Mouse (Mus musculus) granulocyte monocyte progenitor cell, adult 5-6 weeks (primary cell): ENCODE measurements around the gene Gm13275. TPM values are rescaled to one million over a fixed set of nuclear protein-coding genes. Genes with fewer than 3 reads are reported as not detected.
A peak's percentile ranks its signal among the peaks of the same experiment; 100 is the strongest.
"Not testable (repeated sequence)": the region's sequence is repeated elsewhere in the genome, so short reads cannot be mapped to it uniquely, and the experiment has no call there.

ENCODE experiments used
- ATAC-seq: replicated peaks from 2 replicates; pipeline ENCODE4 v1.8.0; 2016; ENCODE audit warnings: mild to moderate bottlenecking, moderate TSS enrichment, inconsistent platforms; ENCODE audit not compliant: poor library complexity, severe bottlenecking
- total RNA-seq, 2 experiments: library from RNA; stranded (forward) in 1 of 2; stranded (reverse) in 1 of 2; fragments of 200-712, 200-1000 nt in 1 of 2; fragments of >200 nt in 1 of 2; fragmentation: Nextera tagmentation in 1 of 2; gene quantifications; 2 replicates each; pipeline ENCODE4 v1.2.3; 2014 to 2017

Gene Gm13275
- not detected in 2 replicates for total RNA-seq (2014; fragmentation: Nextera tagmentation)
- not detected in 2 replicates for total RNA-seq (2017)

- not testable (repeated sequence) for ATAC-seq
These were observed at the start of gene Gm13275 for GRCm38 (mm10) chr4:88793936-88794675. Gm13275 (plus strand) TSS chr4:88794487.

- no peak for ATAC-seq
These were observed 44.4 kb upstream of the Gm13275 start for GRCm38 (mm10) chr4:88749926-88750325.

- ATAC-seq: not testable (repeated sequence)
These were observed 39.4 kb upstream of the Gm13275 start, which contains the start of gene Gm13271 for GRCm38 (mm10) chr4:88754818-88755340. Gm13271 (plus strand) TSS chr4:88754868.

- not testable (repeated sequence) for ATAC-seq
These were observed 37.4 kb upstream of the Gm13275 start for GRCm38 (mm10) chr4:88756581-88757513.

DNA sequence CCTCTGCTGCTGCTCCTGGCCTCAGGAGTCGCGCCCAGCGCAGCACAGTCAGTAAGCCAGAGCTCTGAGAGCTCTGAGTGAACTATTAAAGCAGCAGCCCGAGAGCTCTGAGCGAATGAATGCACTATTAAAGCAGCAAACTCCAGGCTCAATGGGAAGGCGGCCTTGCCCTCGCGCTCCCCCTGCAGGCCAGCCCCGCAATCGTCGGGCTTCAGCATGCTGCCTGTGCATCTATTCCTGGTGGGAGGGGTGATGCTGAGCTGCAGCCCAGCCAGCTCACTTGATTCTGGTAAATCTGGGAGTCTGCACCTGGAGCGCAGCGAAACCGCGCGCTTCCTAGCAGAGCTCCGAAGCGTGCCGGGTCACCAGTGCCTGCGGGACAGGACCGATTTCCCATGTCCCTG, 36.7 kb upstream of the Gm13275 start:
- ATAC-seq: peak; percentile 100

GRCm38 (mm10) chr4:88758751-88759150, 35.5 kb upstream of the Gm13275 start:
- ATAC-seq: not testable (repeated sequence)

DNA sequence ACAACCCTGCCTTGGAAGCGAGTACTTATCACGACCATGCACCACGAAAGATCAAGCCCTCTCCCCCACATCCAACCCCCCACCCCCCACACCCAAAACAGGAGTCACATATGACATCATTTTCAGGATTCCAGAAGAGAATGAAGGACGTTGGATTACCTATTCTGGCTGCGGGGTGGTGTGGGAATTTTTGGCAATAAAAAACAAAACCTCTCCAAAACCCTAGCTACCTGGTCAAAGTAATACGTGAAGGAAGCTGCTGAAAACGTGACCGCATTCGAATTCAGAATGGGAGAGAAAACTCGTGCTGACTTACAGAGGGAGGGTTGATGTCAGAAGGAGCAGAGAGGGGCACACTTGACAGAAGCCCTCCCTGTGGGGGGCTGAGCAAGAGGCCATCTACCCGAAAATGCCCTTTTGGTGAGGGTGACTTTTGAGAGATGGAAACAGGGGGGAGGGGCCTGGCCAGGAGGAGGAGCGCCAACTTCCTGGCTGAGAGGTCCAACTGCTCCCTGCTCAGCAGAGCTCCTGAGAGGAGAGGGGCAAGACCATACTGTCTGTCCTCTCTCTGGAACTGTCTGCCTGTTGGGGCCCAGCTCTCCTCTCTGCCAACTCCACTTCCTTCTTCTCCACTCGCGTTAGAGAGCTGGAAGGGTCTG, 34.5 kb upstream of the Gm13275 start, which contains the start of gene Gm13283:
TSS of gene Gm13283 (plus strand) at position 510 of the 659 bp plus-strand sequence.
- not testable (repeated sequence) for ATAC-seq

DNA sequence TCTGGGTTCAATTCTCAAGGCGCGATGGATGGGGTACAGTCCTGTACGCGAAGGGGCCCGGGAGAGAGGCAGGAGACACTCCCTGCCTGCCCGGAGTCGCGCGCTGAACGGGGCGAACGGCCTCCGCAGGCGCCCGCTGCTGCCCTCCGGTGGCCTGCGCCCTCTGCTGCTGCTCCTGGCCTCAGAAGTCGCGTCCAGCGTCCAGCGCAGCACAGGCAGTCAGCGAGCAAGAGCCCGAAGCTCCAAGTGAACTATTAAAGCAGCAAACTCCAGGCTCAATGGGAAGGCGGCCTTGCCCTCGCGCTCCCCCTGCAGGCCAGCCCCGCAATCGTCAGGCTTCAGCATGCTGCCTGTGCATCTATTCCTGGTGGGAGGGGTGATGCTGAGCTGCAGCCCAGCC, 33.9 kb upstream of the Gm13275 start:
- not testable (repeated sequence) for ATAC-seq

DNA sequence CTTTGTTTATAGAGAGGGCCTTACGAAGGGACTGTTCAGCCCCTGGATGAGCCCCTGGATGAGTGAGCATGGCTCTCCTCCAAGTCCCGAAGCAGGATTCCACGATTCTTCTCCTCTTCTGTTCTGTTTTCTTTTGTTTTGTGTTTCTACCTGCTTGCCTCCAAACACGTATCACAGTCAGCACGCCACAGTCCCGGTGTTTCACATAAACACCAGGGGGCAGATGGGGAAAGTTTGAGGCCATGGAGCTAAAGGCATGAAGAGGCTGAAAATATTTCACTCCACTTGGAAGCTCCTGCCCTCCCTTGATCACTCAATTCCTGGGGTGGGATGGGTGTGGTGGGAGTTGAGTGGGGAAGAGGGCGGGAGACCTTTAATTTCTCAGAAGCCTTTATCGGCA, 32.5 kb upstream of the Gm13275 start:
- not testable (repeated sequence) for ATAC-seq

- ATAC-seq: not testable (repeated sequence)
These were observed 31.9 kb upstream of the Gm13275 start for GRCm38 (mm10) chr4:88762341-88762740.

GRCm38 (mm10) chr4:88763384-88764018, 30.8 kb upstream of the Gm13275 start:
- peak; percentile 82 for ATAC-seq

- not testable (repeated sequence) for ATAC-seq
These were observed 20.8 kb upstream of the Gm13275 start, which contains the start of gene Gm13290 for GRCm38 (mm10) chr4:88773534-88773933. Gm13290 (plus strand) TSS chr4:88773834.

DNA sequence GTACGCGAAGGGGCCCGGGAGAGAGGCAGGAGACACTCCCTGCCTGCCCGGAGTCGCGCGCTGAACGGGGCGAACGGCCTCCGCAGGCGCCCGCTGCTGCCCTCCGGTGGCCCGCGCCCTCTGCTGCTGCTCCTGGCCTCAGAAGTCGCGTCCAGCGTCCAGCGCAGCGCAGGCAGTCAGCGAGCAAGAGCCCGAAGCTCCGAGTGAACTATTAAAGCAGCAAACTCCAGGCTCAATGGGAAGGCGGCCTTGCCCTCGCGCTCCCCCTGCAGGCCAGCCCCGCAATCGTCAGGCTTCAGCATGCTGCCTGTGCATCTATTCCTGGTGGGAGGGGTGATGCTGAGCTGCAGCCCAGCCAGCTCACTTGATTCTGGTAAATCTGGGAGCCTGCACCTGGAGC, 17.7 kb upstream of the Gm13275 start, which contains the start of gene Gm13289:
TSS of gene Gm13289 (plus strand) at position 301 of the 400 bp plus-strand sequence.
- ATAC-seq: not testable (repeated sequence)

DNA sequence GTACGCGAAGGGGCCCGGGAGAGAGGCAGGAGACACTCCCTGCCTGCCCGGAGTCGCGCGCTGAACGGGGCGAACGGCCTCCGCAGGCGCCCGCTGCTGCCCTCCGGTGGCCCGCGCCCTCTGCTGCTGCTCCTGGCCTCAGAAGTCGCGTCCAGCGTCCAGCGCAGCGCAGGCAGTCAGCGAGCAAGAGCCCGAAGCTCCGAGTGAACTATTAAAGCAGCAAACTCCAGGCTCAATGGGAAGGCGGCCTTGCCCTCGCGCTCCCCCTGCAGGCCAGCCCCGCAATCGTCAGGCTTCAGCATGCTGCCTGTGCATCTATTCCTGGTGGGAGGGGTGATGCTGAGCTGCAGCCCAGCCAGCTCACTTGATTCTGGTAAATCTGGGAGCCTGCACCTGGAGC, 14.7 kb upstream of the Gm13275 start, which contains the start of gene Gm13272:
TSS of gene Gm13272 (plus strand) at position 301 of the 400 bp plus-strand sequence.
- ATAC-seq: not testable (repeated sequence)

DNA sequence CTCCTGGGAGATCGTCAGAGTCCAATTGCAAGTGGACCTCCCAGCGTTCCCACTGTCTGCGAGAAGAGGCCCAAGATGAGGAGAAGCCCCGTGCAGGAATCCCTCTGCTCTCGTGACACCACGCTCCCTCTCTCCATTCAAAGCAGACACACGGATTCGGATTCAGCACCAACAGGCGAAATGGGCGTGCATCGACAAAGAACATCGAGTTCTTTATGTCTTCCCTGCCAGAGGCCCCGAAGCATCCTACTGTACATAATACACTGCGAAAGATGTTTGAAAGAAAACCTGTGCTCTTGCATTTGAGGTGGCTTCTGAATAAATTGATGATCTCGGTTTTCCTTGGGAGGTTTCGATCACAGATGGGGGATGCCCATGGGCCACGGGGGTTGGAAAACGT, 14.0 kb upstream of the Gm13275 start:
- ATAC-seq: not testable (repeated sequence)

- ATAC-seq: not testable (repeated sequence)
These were observed 12.5 kb upstream of the Gm13275 start, which contains the start of gene Ifnz for GRCm38 (mm10) chr4:88781831-88782230. Ifnz (plus strand) TSS chr4:88782131.

DNA sequence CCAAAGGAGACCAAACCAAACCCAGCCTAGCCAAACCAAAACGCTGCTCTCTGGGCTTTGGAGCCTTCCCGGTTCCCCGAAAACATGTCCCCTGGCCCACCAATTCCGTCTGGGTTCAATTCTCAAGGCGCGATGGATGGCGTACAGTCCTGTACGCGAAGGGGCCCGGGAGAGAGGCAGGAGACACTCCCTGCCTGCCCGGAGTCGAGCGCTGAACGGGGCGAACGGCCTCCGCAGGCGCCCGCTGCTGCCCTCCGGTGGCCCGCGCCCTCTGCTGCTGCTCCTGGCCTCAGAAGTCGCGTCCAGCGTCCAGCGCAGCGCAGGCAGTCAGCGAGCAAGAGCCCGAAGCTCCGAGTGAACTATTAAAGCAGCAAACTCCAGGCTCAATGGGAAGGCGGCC, 12.0 kb upstream of the Gm13275 start:
- not testable (repeated sequence) for ATAC-seq

GRCm38 (mm10) chr4:88785409-88785808, 8.9 kb upstream of the Gm13275 start, which contains the start of gene Gm13276:
Gm13276 (plus strand) TSS chr4:88785709.
- not testable (repeated sequence) for ATAC-seq

DNA sequence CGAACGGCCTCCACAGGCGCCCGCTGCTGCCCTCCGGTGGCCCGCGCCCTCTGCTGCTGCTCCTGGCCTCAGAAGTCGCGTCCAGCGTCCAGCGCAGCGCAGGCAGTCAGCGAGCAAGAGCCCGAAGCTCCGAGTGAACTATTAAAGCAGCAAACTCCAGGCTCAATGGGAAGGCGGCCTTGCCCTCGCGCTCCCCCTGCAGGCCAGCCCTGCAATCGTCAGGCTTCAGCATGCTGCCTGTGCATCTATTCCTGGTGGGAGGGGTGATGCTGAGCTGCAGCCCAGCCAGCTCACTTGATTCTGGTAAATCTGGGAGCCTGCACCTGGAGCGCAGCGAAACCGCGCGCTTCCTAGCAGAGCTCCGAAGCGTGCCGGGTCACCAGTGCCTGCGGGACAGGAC, 5.9 kb upstream of the Gm13275 start, which contains the start of gene Gm13277:
TSS of gene Gm13277 (plus strand) at position 231 of the 400 bp plus-strand sequence.
- ATAC-seq: not testable (repeated sequence)
